Mouse (Mus musculus): ENCODE data around the gene Rora.

GRCm38 (mm10) chr9:68835037-68835649 lies 181.6 kb downstream of the Rora start:
- no peak for TF ChIP-seq CTCF (IDR thresholded peaks at IDR 0.05; ENCODE audit: low read depth)
- no peak for TF ChIP-seq EP300 (optimal IDR thresholded peaks at IDR 0.05)

Data from stomach, postnatal 0 days (tissue).